Mouse (Mus musculus) lung, postnatal 36 days (tissue): ENCODE results near the gene Gm20388.

Experiments used
- DNase-seq: peaks from one replicate; pipeline ENCODE4 v3.0.0; 2022; ENCODE audit warnings: mixed read lengths

Gene Gm20388

DNA sequence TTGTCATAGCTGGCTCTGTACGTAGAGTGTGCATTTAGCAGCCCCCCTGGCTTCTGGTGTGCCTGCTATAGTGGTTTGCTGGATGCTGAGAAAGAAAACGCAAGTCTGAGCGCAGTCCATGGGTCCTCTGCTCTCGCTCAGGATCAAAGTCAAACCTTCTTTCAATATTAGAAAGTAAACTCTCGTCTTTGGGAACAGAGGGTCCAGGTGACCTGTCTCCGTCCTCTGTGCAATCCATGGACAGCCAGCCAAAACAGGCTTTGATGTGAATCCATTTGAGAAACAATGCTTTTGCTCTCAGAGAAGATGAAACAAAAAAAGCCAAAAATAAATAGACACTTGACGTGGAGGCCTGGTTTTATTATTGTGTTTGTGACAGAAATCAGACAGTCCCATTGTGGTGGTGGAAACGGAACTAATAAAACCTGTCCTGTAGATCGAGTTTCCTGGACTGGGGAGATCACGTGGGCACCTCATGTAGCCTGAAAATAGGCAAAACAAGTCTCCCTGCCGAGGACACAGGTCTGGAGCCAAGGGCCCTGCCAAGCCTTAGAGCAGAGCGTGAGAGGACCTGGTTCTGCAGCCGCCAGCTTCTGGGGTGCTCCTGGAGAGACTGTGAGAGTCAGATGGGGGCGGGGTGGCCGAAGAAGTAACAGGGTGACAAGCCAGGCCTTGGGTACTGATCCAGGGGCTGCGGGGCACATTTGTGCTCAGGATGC lies 3902.7 kb downstream of the Gm20388 start:
- no peak for DNase-seq

DNA sequence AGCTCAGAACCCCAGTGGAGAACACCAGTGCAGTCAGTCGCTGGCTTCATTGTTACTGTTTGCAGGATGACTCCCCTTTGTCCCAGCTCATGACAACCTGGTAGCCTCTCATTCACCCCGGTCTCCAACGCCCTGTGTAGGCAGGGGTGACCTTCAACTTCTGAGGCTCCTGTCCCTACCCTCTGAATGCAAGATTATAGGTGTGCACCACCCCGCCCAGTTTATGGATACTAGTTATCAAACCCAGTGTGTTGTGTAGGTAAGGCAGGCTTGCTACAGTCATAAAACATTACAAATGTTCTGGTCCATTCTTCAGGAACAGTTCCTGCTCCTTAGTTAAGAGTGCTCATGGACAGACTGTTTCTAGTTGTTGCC lies 3903.2 kb downstream of the Gm20388 start:
- DNase-seq, result no peak

DNA sequence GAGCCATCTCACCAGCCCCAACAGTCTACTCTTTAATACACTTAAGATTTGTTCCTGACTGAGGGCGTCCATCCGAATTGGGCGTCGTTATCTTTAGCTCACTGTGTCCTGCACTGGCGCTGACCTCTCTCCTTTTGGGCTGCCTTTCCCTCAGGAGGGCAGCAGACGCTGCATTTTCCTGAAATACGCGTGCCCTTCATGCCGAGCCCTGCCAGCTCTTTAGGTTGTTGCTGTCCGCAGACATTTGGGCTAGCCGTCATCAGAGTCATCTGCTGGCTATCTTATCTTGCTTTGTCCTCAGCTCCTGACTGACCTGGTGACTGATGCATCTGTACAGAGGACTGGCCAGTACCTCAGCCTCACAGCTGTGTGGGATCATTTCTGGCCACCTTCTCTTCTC lies 3904.7 kb downstream of the Gm20388 start:
- DNase-seq, result no peak

DNA sequence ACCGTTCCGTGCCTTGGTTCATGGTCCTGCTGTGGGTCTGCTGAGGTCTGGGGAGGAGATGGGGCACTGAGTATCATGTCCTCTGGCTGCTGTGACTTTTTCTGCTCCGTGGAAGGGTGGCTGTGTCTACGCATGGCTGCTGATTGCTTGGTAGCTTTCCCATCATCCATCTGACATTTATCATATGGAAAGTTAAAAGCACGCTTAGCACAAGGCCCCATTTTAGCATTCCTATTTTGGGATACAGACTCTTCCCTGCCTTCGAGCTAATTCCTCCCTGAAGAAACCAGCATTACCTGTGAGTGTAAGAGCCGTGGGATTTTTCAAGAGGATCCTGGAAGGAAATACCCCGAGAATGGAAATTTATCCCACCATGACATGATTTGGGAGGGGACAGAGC lies 3906.3 kb downstream of the Gm20388 start:
- DNase-seq, result no peak

DNA sequence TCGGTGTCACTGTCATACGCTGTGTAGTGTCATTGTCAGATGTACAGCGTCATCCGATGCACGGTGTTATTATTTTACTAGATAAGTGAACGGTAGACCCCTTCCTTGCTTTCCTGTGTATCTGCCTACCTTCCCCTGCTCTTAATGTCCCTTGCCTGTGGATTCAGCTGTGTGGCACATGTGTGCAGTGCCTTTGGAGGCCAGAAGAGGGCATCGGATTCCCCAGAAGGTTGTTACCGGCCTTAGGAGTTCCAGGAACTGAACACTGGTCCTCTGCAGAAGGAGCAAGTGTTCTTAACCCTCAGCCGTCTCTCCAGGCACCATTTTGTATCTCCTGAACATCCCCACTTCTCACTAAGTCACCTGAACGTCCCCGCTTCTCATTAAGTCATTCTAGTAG lies 3907.1 kb downstream of the Gm20388 start:
- no peak for DNase-seq

DNA sequence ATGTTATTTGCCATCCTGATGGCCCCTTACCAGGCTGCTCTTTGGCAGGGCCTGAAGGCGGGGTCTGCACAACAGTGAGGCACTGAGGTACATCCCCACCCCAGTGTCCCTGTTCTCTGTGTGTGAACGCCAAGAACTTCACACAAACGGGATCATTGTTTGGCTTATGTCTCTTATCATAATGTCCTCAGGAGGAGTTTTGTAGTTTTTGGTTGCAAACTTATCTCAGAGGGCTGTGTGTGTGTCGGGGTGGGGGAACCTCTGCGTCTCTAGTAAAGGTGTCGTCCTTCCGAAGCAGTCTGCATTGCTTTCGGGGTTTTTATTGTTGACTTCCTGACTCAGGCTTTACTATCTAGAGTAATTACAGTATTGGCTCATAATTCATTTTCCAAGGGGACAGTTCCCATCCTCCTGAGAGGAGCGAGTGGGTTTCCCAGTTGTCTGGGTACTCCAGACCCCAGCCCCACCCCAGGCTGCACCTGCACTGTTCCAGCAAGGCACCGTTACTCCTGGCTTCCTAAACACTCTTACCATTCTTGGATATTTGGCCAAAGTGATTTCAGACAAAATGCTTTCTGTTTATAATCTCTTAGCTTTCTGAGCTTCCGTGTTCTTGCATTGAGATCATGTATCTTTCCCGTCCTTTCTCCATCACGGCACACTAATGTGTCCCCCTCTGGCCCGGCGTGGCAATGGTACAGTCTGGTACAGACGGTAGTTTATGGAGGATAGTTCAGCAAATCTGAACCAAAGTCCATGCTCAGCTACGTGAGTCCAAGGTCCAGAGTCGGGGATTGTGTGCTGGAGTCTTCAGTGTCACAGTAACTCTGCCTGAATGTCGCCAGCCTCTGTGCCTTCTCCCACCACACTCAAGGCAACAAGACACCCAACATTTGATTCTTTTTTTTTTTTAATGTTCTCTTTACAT lies 3909.3 kb downstream of the Gm20388 start:
- DNase-seq, result no peak

DNA sequence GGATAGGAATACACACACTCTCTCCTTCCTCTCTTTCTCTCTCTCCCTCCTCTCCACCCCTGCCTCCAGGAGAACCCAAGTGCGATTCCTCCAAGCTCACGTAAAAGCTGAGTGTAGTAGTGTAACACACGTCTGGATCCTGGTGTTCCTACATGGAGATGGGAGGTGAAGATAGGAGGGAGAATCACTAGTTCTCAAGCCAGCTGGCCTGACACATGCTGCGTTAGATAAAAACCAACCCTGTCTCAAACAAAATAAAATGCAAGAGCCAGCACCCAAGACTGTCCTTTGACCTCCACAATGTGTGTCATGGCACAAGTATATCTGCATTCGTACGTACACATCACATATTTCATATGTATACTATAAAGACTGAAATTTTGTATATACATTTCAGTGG lies 3910.1 kb downstream of the Gm20388 start:
- DNase-seq, result no peak

DNA sequence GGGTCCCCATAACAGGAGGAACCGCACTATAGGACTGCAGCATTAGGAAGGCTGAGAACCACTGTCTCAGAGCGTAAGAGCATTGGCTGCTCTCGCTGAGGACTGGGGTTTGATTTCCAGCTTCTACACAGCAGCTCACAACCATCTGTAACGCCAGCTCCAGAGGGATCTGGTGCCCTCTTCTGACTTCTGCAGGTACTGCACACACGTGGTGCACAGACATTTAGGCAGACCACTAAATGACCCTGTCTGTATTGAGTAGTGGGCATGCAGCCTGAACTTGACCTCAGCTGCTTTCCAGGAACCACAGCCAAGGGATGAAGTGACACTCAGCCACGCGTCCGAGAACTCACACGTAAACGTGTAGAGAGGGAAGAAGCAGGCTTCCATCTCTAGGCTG lies 3912.5 kb downstream of the Gm20388 start:
- no peak for DNase-seq

DNA sequence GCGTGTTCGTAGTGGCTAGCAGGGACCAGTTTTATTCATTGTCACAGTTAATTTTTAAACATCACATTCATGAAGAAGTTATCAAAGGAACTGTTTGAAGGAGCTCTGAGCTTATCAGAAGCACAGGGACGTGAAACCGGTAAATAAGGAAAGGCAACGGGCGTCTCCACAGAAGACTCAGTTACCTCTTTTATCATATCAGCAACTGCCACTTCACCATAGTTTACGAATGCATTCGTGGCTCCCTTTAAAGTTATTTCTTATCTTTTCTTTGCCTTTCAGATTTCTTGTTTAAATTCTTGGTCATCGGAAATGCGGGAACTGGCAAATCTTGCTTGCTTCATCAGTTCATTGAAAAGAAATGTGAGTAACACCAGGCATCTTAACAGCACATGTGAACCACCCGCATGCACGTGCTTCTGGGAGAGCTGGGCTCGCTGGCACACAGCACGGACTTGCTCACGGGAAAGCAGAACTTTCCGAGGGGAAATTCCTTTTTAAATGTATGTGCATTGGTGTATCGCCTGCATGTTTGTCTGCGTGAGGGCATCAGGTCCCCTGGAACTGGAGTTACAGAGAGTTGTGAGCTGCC lies 3913.0 kb downstream of the Gm20388 start:
- DNase-seq, result no peak

DNA sequence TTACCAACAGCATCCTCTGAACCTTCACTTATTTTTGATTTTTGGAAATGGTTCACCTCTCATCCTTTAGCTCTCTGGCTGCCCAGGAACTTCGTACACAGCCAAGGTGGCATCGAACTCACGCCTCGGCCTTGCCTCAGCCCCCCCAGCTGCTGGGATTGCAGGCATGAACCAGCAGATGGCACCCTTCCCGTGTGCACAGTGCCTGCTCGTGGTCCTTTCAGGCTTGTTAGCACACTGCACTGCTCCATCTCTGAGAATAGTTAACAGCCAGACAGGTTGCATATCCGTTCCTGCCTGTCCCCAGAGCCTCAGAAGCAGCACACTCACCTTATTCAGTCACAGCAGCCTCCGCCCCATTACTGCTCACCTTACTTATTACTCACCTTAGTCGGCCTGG lies 3915.4 kb downstream of the Gm20388 start:
- no peak for DNase-seq

DNA sequence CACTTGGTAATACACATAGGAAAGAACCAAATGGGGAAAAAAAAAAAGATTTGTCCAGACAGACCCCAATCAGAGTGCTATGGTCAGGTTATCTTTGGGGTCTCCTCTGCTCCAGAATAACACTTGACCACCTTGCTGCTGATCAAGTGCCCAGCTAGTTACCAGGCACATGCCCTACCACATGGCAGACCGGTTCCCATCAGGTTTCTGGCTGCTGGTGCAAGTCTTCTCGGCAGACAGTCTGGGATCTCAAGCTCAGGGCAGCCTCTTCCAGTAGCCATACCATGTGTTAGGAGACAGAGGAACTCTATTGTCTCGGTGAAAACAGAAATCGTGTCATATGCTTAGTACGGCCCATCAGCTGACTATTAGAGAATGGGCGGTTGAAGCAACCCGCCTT lies 3916.1 kb downstream of the Gm20388 start:
- no peak for DNase-seq

DNA sequence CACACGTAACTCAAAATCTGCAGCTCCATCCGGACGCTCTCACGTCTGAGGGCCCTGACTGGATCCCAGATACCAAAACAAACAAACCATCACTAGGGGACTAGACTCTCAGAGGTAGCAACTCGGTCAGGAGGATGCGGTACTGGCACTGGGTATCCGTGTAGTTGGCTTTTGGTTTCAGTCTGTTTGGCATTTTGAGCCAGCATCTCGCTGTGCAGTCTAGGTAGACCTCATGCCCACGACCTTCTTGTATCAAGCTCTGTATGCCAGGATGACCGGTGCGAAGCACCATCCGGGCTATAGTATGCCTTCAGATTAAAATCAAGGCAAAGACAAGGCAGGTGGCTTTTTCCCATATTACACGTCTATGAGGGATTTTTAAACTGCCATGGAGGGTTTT lies 3916.9 kb downstream of the Gm20388 start:
- DNase-seq, result no peak

DNA sequence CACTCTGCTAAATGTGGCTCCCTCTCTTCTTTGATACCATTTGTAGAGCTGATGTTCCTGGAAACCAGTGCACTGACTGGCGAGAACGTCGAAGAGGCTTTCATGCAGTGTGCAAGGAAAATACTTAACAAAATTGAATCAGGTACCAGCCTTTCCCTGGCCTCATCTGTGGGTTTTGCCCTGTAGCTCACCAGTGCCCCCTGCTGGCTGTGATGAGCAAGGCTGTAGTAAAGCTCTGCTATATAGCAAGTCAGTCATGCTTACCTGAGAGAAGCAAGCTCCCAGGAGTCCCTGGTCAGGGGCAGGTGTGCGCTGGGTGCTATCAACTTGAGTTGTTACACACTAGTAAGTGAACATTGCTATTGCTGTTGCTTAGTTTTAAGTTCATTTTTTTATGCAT lies 3922.1 kb downstream of the Gm20388 start:
- DNase-seq, result peak; percentile 79

DNA sequence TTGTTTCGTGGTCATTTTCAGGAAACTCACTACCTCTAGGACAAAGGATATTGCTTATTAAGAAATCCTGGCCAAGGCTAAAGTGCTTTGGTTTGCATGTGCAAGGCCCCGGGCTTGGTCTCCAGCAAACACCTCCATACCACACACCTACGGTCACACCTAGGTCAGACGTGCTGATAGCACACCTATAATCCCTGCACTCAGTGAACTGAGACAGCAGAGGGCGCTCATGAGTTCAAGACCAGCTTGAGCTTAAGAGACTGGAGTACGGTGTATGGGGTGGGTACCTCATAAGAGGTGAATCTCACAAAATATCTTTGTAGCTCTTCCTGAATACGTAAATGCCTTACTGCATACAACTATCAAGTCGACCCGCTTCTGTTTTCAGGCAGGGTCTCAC lies 3924.8 kb downstream of the Gm20388 start:
- DNase-seq, result peak; percentile 74

DNA sequence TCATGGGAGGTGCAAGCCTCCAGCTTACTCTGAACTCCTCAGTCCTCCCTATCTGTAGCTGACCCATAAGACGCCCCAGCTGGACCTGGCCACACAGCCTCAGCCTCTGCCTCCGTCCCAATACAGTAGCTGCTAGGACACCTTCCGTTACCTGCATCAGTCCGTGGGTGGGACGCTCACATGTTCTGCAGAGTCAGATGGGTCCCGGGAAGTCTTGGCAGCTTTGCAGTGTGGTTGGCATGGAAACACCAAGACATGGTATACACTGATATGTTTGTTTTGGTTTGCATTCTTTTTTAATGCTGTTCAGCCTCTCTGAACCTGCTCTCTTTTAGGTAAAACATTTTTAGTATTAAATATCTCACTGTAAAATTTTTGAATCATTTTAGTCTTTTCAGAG lies 3925.7 kb downstream of the Gm20388 start:
- DNase-seq, result no peak

DNA sequence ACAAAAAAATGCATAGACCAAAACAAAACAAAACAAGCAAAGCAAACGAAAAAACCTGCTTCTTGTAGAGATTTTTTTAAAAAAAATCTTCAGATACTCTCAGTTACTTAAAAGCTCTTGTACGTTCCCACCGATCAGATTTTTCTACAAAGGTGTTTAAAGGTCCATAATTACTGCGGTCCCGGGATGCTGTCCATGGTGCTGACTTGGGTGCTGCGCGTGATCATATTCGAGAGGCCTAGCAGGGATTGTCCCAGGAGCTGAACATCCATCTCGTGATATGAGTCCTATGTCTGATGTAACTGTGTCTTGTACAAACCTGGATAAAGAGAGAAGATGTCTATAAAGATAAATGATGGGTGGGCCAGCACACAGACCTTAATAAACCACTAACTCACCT lies 3927.9 kb downstream of the Gm20388 start:
- DNase-seq, result no peak

DNA sequence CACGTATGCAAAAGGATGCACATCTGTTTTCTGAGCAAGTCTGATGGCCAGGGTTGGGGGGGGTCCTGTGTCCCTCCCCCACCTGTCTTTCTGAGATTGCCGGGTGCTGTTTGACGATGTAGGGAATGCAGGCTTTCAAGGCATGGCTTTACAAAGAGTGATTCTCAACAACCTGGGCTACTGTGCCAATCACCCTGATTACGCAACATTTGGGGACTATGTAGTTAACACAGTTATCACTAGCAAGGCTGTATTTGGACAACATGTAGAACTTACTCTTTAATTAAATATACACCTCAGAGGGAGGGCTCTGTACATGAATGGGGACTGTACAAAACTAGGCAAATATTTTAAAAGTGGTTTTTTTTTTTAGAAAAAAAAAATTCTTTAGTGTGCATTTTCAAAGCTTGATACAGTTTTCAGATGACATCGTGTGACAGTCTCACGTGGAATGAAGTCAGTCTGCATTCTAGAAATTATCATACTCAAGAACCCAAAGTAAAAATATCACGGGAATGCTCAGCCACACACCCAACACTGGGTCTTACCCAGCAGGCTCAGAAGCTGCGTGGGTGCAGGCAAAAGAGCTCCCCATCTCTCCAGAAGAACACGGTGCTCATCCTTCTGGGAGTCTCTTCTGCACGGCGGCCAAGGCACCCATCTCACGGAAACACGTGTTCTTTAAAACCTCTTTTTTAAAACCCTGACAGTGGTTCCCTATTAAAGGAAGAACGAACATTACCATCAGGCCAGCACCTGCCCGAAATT lies 3930.1 kb downstream of the Gm20388 start:
- no peak for DNase-seq

DNA sequence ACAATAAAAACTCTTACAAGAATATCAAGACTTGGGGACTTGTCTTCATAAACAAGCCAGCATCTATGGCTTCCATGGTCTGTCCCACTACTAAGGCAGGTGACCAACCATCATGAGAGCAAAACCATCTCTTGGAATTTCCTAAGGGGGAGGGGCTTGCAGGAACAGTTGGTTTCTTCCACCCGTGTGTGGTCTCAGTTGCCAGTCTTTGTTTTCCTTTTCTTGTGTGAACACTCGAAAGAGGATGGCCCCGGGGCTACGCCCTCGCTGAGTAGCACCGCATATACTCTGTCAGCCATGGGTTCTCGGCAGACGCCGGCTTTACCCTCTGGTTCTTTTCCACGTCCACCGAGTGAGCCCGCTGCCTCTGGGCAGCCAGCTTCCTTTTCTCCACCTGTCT lies 3931.4 kb downstream of the Gm20388 start:
- DNase-seq, result no peak

DNA sequence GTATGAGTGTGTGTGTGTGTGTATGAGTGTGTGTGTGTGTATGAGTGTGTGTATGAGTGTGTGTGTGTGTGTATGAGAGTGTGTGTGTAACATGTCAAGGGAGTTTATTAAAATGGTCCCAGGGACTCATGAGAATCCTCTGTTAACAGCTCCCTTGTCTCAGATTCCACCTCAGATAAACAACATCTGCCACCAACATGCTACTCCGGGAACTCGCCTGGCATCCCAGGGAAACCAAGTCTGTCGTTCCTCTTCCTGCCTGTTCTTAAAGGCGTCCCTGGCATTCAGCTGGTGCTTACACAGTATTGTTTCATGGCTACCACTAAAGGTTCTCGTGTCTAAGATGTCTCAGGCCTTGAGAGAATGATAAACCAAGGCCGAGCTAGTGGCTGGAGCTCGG lies 3933.7 kb downstream of the Gm20388 start:
- no peak for DNase-seq

DNA sequence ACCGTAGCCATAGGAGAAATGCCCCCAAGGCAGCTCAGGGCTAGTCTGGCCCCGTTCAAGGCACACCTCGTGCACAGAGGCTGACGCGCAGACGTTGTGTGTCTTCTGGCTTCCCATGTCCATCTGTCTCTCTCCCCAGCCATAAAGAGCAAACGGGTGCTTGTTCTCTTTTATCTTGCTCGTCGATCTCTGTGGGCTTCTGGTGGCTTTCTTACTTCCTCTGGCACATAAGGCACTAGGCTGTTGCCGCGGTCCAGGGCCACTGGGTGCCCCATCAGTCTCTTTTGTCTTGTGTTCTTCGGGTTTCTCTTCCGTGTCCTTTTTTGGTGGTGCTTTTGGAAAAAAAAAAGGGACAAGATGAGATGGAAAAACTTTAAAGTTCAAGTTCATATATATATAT lies 3934.5 kb downstream of the Gm20388 start:
- DNase-seq, result no peak

DNA sequence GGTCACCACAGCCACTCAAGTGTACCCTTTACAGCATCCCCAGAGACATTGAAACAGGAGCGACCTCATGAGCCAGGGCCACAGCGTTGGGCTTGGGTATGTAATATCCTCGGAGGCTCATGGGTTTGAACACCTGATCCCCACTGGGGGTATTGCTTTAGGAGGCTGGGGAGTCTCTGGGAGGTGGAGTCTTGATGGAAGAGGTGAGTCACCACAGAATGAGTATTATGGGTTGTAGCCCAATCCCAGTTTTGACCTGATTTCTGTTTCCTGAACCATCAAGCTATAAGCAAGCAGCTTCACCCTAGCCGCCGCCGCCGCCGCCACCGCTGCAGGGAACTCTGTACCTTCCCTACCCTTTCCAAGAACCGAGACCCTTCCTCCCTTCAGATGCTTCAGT lies 3935.3 kb downstream of the Gm20388 start:
- no peak for DNase-seq

DNA sequence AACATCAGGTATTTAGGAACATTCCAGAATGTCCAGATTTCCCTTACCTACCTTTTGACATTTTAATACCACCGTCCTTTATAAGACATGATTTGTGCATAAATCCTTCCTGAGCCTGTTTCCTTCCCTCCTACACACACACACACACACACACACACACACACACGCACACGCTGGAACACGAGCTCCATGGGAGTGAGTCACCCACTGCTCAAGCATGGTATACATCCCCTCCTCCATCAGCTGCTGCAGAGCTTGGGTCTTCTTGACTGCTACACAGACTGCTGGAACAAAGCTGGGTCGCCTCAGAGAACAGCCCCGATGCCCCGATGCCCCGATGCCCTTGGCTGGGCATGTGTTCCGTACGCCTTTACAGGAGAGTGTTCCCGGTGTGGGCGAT lies 3935.9 kb downstream of the Gm20388 start:
- no peak for DNase-seq

DNA sequence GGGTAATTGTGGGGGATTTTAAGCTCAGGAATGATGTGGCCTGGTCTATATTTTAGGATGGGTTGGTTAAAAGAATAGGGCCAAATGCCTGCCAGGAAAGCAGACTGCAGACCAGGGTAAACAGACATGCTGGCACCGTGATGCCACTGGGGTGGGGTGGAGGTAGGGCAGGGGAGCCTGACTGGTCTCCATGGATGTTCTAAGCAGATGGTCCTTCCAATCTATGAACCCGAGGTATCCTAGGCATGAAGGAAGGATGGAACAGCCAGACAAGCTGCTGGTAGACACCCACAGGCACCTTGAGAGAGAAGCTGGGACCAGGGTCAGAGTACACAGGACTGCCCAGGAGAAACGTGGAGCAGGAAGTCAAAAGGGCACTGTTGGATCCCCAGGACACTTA lies 3936.9 kb downstream of the Gm20388 start:
- DNase-seq, result no peak
